Mouse (Mus musculus): ENCODE data around the gene Psg20.

GRCm38 (mm10) chr7:18685586-18685985, 399 bp downstream of the Psg20 start:
- TF ChIP-seq CHD2 (IDR thresholded peaks at IDR 0.05; ENCODE audit: low read depth, low read length) (no peak), HCFC1 (IDR thresholded peaks at IDR 0.05; ENCODE audit: borderline replicate concordance, insufficient read depth, low read length) (no peak), ZC3H11A (IDR thresholded peaks at IDR 0.05; ENCODE audit: borderline replicate concordance, low read depth, low read length) (no peak), ZNF384 (IDR thresholded peaks at IDR 0.05; ENCODE audit: low read depth, low read length) (no peak), MAFK (IDR thresholded peaks at IDR 0.05; ENCODE audit: insufficient read depth, low read depth, low read length) (no peak)
